Comparison of ENCODE assay signal across 8 mouse cellular contexts in the genomic region with DNA sequence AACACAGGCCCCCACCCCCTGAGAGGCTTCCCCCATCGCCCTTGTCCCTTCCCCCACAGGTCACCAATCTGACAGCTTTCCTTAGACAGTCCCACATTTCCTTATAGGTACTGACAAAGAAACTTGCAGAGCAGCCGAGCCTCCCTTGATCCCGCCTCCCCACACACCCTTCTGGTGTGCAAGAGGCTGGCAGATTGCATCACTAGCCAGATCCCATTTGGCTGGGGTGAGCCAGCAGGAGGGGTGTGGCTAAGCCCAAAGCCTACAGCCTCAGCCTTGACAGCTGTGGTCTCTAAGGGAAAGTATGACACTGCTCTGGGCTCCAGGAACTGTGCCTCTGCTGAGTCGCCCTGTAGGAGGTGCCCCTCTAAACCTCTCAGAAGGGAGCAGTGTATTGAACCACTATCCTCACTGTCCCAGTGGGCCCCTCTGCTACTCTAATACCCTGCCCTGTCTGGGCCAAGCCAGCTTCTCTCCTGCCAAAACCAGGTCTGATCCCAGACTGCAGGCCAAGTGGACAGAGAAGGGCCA. TPM values are rescaled to one million over a fixed set of nuclear protein-coding genes. Genes with fewer than 3 reads are reported as not detected.
A peak's percentile ranks its signal among the peaks of the same experiment; 100 is the strongest.
DNase-seq lines count a peak whose midpoint lies in the region; ATAC-seq and TF ChIP-seq lines count a peak whose summit lies in the region.

No protein-coding gene starts in this region.

- peak; percentile 99 for DNase-seq in 3T3-L1 (ENCODE audit: low read depth, low spot score)
- DNase-seq in adrenal gland, postnatal 36 days: peak; percentile 88 to 90
- DNase-seq in heart, adult 8-10 months (ENCODE audit: low spot score): peak; percentile 70
- DNase-seq in kidney, adult 9 months: peak; percentile 53

- TF ChIP-seq POLR2A in embryonic fibroblast, embryonic 13.5 days (IDR thresholded peaks at IDR 0.05; ENCODE audit: low read depth, low read length): 0 out of 2 replicates have a peak, but pooled peaks have one; percentile 56

- no peak for TF ChIP-seq CTCF in embryonic fibroblast, embryonic 13.5 days (IDR thresholded peaks at IDR 0.05; ENCODE audit: borderline replicate concordance, insufficient read depth, low read length)

- ATAC-seq in limb, embryonic 13.5 days (ENCODE audit: low FRiP score, low read depth): peak; percentile 83
- ATAC-seq in midbrain, embryonic 15.5 days (replicated peaks): peak; percentile 69
- peak; percentile 93 for ATAC-seq in stomach, embryonic 14.5 days (ENCODE audit: insufficient number of reproducible peaks, insufficient read depth, low FRiP score, low read depth)

- no peaks in the 10 kb centered on the region for H3K27me3 ChIP-seq in limb, embryonic 13.5 days
- no peaks in the 10 kb centered on the region for H3K27me3 ChIP-seq in midbrain, embryonic 15.5 days (replicated peaks)
- no peaks in the 10 kb centered on the region for H3K27me3 ChIP-seq in stomach, embryonic 14.5 days (ENCODE audit: control insufficient read depth, insufficient read depth, low read length)

- peak overlapping the region; percentile 92 for H3K27ac ChIP-seq in embryonic fibroblast, embryonic 13.5 days (ENCODE audit: insufficient read depth, low read length)
- H3K27ac ChIP-seq in limb, embryonic 13.5 days: peak overlapping the region; percentile 23
- peak overlapping the region; percentile 53 for H3K27ac ChIP-seq in midbrain, embryonic 15.5 days
- H3K27ac ChIP-seq in stomach, embryonic 14.5 days (ENCODE audit: low read length): peak overlapping the region; percentile 96

- peaks cover 35% of the 10 kb centered on the region for H3K4me1 ChIP-seq in embryonic fibroblast, embryonic 13.5 days (ENCODE audit: control insufficient read depth, insufficient read depth, low read length)
- H3K4me1 ChIP-seq in limb, embryonic 13.5 days: peaks cover 31% of the 10 kb centered on the region
- H3K4me1 ChIP-seq in midbrain, embryonic 15.5 days: peaks cover 32% of the 10 kb centered on the region
- peaks cover 43% of the 10 kb centered on the region for H3K4me1 ChIP-seq in stomach, embryonic 14.5 days (ENCODE audit: control insufficient read depth, insufficient read depth, low read length)

- WGBS in limb, embryonic 13.5 days: 4% methylated on average over 4 of the region's 4 CpGs
- WGBS in midbrain, embryonic 15.5 days: 5% methylated on average over 4 of the region's 4 CpGs
- WGBS in stomach, embryonic 14.5 days: 4% methylated on average over 4 of the region's 4 CpGs

- no peak overlapping the region for H3K4me3 ChIP-seq in embryonic fibroblast, embryonic 13.5 days (ENCODE audit: insufficient read depth, low read length)
- no peak overlapping the region for H3K4me3 ChIP-seq in limb, embryonic 13.5 days
- no peak overlapping the region for H3K4me3 ChIP-seq in midbrain, embryonic 15.5 days
- H3K4me3 ChIP-seq in stomach, embryonic 14.5 days (ENCODE audit: low read depth, low read length): peak overlapping the region; percentile 11; the same call in 1 of the 2 replicates

- peak overlapping the region; percentile 43 for H3K9ac ChIP-seq in limb, embryonic 13.5 days
- H3K9ac ChIP-seq in midbrain, embryonic 15.5 days: no peak overlapping the region
- H3K9ac ChIP-seq in stomach, embryonic 14.5 days (replicated peaks; ENCODE audit: low read depth, low read length): no peak overlapping the region

- peaks cover 16% of the 10 kb centered on the region for H3K36me3 ChIP-seq in limb, embryonic 13.5 days
- H3K36me3 ChIP-seq in midbrain, embryonic 15.5 days (replicated peaks): no peaks in the 10 kb centered on the region
- peaks cover 4% of the 10 kb centered on the region; the same call in 1 of the 2 replicates for H3K36me3 ChIP-seq in stomach, embryonic 14.5 days (ENCODE audit: control insufficient read depth, insufficient read depth, low read length)

- H3K9me3 ChIP-seq in limb, embryonic 13.5 days: no peaks in the 10 kb centered on the region
- H3K9me3 ChIP-seq in midbrain, embryonic 15.5 days: no peaks in the 10 kb centered on the region
- H3K9me3 ChIP-seq in stomach, embryonic 14.5 days (ENCODE audit: control insufficient read depth, low read depth, low read length): no peaks in the 10 kb centered on the region

- H3K4me2 ChIP-seq in limb, embryonic 13.5 days (replicated peaks): peak overlapping the region; percentile 41
- 0 out of 2 replicates have a peak overlapping the region, but pooled peaks have one; percentile 1 for H3K4me2 ChIP-seq in midbrain, embryonic 15.5 days
- peak overlapping the region; percentile 36 for H3K4me2 ChIP-seq in stomach, embryonic 14.5 days (replicated peaks; ENCODE audit: low read depth, low read length)

RNA-seq across cellular contexts. Expression of a gene that starts 9.0 kb away (rescaled TPM):
- total RNA-seq in adrenal gland, postnatal 36 days (2021): 10 to 100 TPM; 41.6 to 64.0 TPM
- polyA plus RNA-seq in embryonic fibroblast, embryonic 13.5 days (2011; ENCODE audit: insufficient read length, low read depth, missing spikeins): 125 and 185 TPM in 2 replicates
- total RNA-seq in heart, adult 8-10 months (2022): 1 to 10 TPM; 3.8 to 4.8 (median 4.2) TPM
- polyA plus RNA-seq in limb, embryonic 13.5 days (2015; fragmentation: Nextera tagmentation; extraction: Ambion mirVana): 14.2 TPM in 2 replicates
- polyA plus RNA-seq in midbrain, embryonic 15.5 days (2015; fragmentation: Nextera tagmentation; extraction: Ambion mirVana): 55.5 and 58.3 TPM in 2 replicates
- polyA plus RNA-seq in stomach, embryonic 14.5 days (2014; fragmentation: Nextera tagmentation; extraction: Ambion mirVana): 17.1 and 19.7 TPM in 2 replicates

RNA-seq across cellular contexts. Expression of a gene that starts 46.2 kb away (rescaled TPM):
- total RNA-seq in adrenal gland, postnatal 36 days (2021): not detected
- 0.53 and 3.5 TPM in 2 replicates for polyA plus RNA-seq in embryonic fibroblast, embryonic 13.5 days (2011; ENCODE audit: insufficient read length, low read depth, missing spikeins)
- total RNA-seq in heart, adult 8-10 months (2022): under 1 TPM in 1 of 4 experiments, not detected in 3; 0.23 TPM
- not detected in 2 replicates for polyA plus RNA-seq in limb, embryonic 13.5 days (2015; fragmentation: Nextera tagmentation; extraction: Ambion mirVana)
- polyA plus RNA-seq in midbrain, embryonic 15.5 days (2015; fragmentation: Nextera tagmentation; extraction: Ambion mirVana): 0.36 and 0.41 TPM in 2 replicates
- not detected in 2 replicates for polyA plus RNA-seq in stomach, embryonic 14.5 days (2014; fragmentation: Nextera tagmentation; extraction: Ambion mirVana)

RNA-seq across cellular contexts. Expression of a gene that starts 51.1 kb away (rescaled TPM):
- 10 to 100 TPM; 25.4 to 37.4 TPM for total RNA-seq in adrenal gland, postnatal 36 days (2021)
- polyA plus RNA-seq in embryonic fibroblast, embryonic 13.5 days (2011; ENCODE audit: insufficient read length, low read depth, missing spikeins): 32.1 and 38.9 TPM in 2 replicates
- 10 to 100 TPM in 3 of 4 experiments, 1 to 10 TPM in 1; 7.6 to 24.8 (median 17.2) TPM for total RNA-seq in heart, adult 8-10 months (2022)
- 42.0 and 53.6 TPM in 2 replicates for polyA plus RNA-seq in limb, embryonic 13.5 days (2015; fragmentation: Nextera tagmentation; extraction: Ambion mirVana)
- 54.6 and 61.9 TPM in 2 replicates for polyA plus RNA-seq in midbrain, embryonic 15.5 days (2015; fragmentation: Nextera tagmentation; extraction: Ambion mirVana)
- 33.8 and 42.4 TPM in 2 replicates for polyA plus RNA-seq in stomach, embryonic 14.5 days (2014; fragmentation: Nextera tagmentation; extraction: Ambion mirVana)

Comparison
In these comparisons a context has a peak if more than half of its experiments do, and no peak if none do; other contexts are left out.
1. H3K27ac ChIP-seq: peak in every context shown above with its lines; median percentile 96 in stomach, embryonic 14.5 days; 92 in embryonic fibroblast, embryonic 13.5 days; 53 in midbrain, embryonic 15.5 days; 23 in limb, embryonic 13.5 days.